Mouse (Mus musculus): ENCODE measurements around the gene Pxn. TPM values are rescaled to one million over a fixed set of nuclear protein-coding genes. Genes with fewer than 3 reads are reported as not detected.

Gene Pxn
- total RNA-seq, 2 experiments from 2014 or later, result 20.8 to 22.1 TPM

Small RNA genes lying within 50 kb of the gene (microRNA-seq; reads per million reads assigned to microRNA genes)
- gene Mir7029, result 0 to 0.34 reads per million in 2 experiments

Other genes with a start within 250 kb of the Pxn start
- gene Rnf10, start 233.8 kb upstream of the Pxn start, total RNA-seq (2021), result 100 to 1,000 TPM; 244 to 283 TPM
- 10 to 100 TPM; 38.2 to 38.8 TPM for gene Coq5, start 227.0 kb upstream of the Pxn start, total RNA-seq (2021)
- 100 to 1,000 TPM; 770 to 772 TPM for gene Dynll1, start 205.7 kb upstream of the Pxn start, total RNA-seq (2021)
- 10 to 100 TPM; 73.4 to 75.5 TPM for gene Srsf9, start 179.5 kb upstream of the Pxn start, total RNA-seq (2021)
- 10 to 100 TPM; 22.4 to 23.3 TPM for gene Gatc, start 165.5 kb upstream of the Pxn start, total RNA-seq (2021)
- 10 to 100 TPM; 28.2 to 32.4 TPM for gene Triap1, start 165.5 kb upstream of the Pxn start, total RNA-seq (2021)
- 100 to 1,000 TPM; 838 to 857 TPM for gene Cox6a1, start 157.7 kb upstream of the Pxn start, total RNA-seq (2021)
- gene Msi1, start 77.1 kb upstream of the Pxn start, total RNA-seq (2021), result 10 to 100 TPM; 45.4 to 54.0 TPM
- not detected for gene Pla2g1b, start 40.4 kb upstream of the Pxn start, total RNA-seq (2021)
- gene Sirt4, start 22.0 kb upstream of the Pxn start, total RNA-seq (2021), result 10 to 100 TPM; 27.4 to 27.7 TPM
- gene Rplp0, start 52.8 kb downstream of the Pxn start, total RNA-seq (2021), result 100 to 1,000 TPM; 286 to 303 TPM
- 10 to 100 TPM; 64.0 to 69.7 TPM for gene Gcn1l1, start 58.6 kb downstream of the Pxn start, total RNA-seq (2021)
- gene Rab35, start 125.2 kb downstream of the Pxn start, total RNA-seq (2021), result 10 to 100 TPM; 85.5 to 86.3 TPM
- 100 to 1,000 TPM; 118 to 125 TPM for gene Bicdl1, start 224.9 kb downstream of the Pxn start, total RNA-seq (2021)

All from left cerebral cortex, postnatal 14 days (tissue).